ENCODE assay signal across 18 mouse cellular contexts in genomic region chr14:71203459-71203858, GRCm38 (mm10).
A peak's percentile ranks its signal among the peaks of the same experiment; 100 is the strongest.
DNase-seq lines count a peak whose midpoint lies in the region; ATAC-seq and TF ChIP-seq lines count a peak whose summit lies in the region.
"Had no signal": no experiment of that assay in that cellular context is flagged by ENCODE, and none has a peak within 500 bp of the region (broad histone marks: within the 10 kb centered on the region; RNA-seq: fewer than 3 reads in every experiment).

No protein-coding gene starts in this region.

- H3K36me3 ChIP-seq in heart, embryonic 12.5 days, result no peaks in the 10 kb centered on the region
- no peaks in the 10 kb centered on the region for H3K36me3 ChIP-seq in lung, embryonic 16.5 days (ENCODE audit: control insufficient read depth, insufficient read depth, low read length)
- H3K36me3 ChIP-seq in lung, postnatal 0 days (ENCODE audit: insufficient read depth, low read length), result no peaks in the 10 kb centered on the region
- H3K36me3 ChIP-seq in heart, embryonic 16.5 days (ENCODE audit: control insufficient read depth, insufficient read depth), result no peaks in the 10 kb centered on the region
- H3K36me3 ChIP-seq in stomach, postnatal 0 days (ENCODE audit: control insufficient read depth, insufficient read depth, low read length), result no peaks in the 10 kb centered on the region
- H3K36me3 ChIP-seq: embryonic facial prominence, embryonic 10.5 days; hindbrain, embryonic 13.5 days had no signal

- H3K9me3 ChIP-seq in heart, embryonic 12.5 days (replicated peaks), result no peaks in the 10 kb centered on the region
- H3K9me3 ChIP-seq in lung, embryonic 16.5 days (ENCODE audit: control insufficient read depth, low read length), result no peaks in the 10 kb centered on the region
- no peaks in the 10 kb centered on the region for H3K9me3 ChIP-seq in lung, postnatal 0 days (ENCODE audit: low read length)
- H3K9me3 ChIP-seq in heart, embryonic 16.5 days (replicated peaks; ENCODE audit: control insufficient read depth, low read length), result no peaks in the 10 kb centered on the region
- H3K9me3 ChIP-seq in stomach, postnatal 0 days (ENCODE audit: control insufficient read depth, low read length), result no peaks in the 10 kb centered on the region
- H3K9me3 ChIP-seq: embryonic facial prominence, embryonic 10.5 days; forebrain, embryonic 13.5 days; hindbrain, embryonic 13.5 days had no signal

- H3K27ac ChIP-seq in heart, embryonic 12.5 days (ENCODE audit: poor library complexity, severe bottlenecking), result peak overlapping the region; percentile 28
- no peak overlapping the region for H3K27ac ChIP-seq in lung, embryonic 16.5 days (ENCODE audit: low read length)
- H3K27ac ChIP-seq in lung, postnatal 0 days (ENCODE audit: low read length), result no peak overlapping the region
- H3K27ac ChIP-seq in heart, embryonic 16.5 days (ENCODE audit: low read length), result peak overlapping the region; percentile 81
- no peak overlapping the region for H3K27ac ChIP-seq in stomach, postnatal 0 days (replicated peaks)
- H3K27ac ChIP-seq: embryonic facial prominence, embryonic 10.5 days; forebrain, embryonic 13.5 days; hindbrain, embryonic 13.5 days; hindbrain, postnatal 0 days had no signal

- no peak for TF ChIP-seq CTCF in lung, postnatal 0 days (IDR thresholded peaks at IDR 0.05)
- no peak for TF ChIP-seq CTCF in stomach, postnatal 0 days (IDR thresholded peaks at IDR 0.05; ENCODE audit: low read depth)

- DNase-seq in heart, adult 8-10 months (ENCODE audit: low spot score), result no peak
- DNase-seq in lung, postnatal 0 days (ENCODE audit: low spot score), result no peak
- DNase-seq in stomach, postnatal 0 days (ENCODE audit: low spot score), result no peak
- no peak for DNase-seq in layer of hippocampus, adult 11-12 months (ENCODE audit: low spot score)
- DNase-seq: adrenal gland, adult 2 months; adrenal gland, postnatal 25 days; cerebellum, adult 2 months; cerebellum, postnatal 10 days; forebrain, postnatal 0 days; gastrocnemius, postnatal 14 days; kidney, adult 11 months had no signal

- no peaks in the 10 kb centered on the region for H3K27me3 ChIP-seq in heart, embryonic 12.5 days (replicated peaks)
- H3K27me3 ChIP-seq in lung, embryonic 16.5 days (ENCODE audit: control insufficient read depth, insufficient read depth, low read depth, low read length), result no peaks in the 10 kb centered on the region
- no peaks in the 10 kb centered on the region for H3K27me3 ChIP-seq in lung, postnatal 0 days (replicated peaks; ENCODE audit: insufficient read depth, low read length)
- H3K27me3 ChIP-seq in heart, embryonic 16.5 days (ENCODE audit: control insufficient read depth, insufficient read depth, low read length), result no peaks in the 10 kb centered on the region
- no peaks in the 10 kb centered on the region for H3K27me3 ChIP-seq in stomach, postnatal 0 days (ENCODE audit: control insufficient read depth, insufficient read depth, low read length)
- H3K27me3 ChIP-seq: forebrain, embryonic 13.5 days; hindbrain, embryonic 13.5 days had no signal

- H3K4me3 ChIP-seq in heart, embryonic 12.5 days, result no peak overlapping the region
- no peak overlapping the region for H3K4me3 ChIP-seq in lung, embryonic 16.5 days (ENCODE audit: low read length)
- H3K4me3 ChIP-seq in lung, postnatal 0 days (ENCODE audit: low read depth, low read length), result no peak overlapping the region
- H3K4me3 ChIP-seq in heart, embryonic 16.5 days (ENCODE audit: low read length), result no peak overlapping the region
- H3K4me3 ChIP-seq in stomach, postnatal 0 days (ENCODE audit: low read depth, low read length), result no peak overlapping the region
- H3K4me3 ChIP-seq: embryonic facial prominence, embryonic 10.5 days; forebrain, embryonic 13.5 days; hindbrain, embryonic 13.5 days had no signal

- H3K4me1 ChIP-seq in heart, embryonic 12.5 days (replicated peaks), result peaks cover 30% of the 10 kb centered on the region
- H3K4me1 ChIP-seq in lung, embryonic 16.5 days (replicated peaks; ENCODE audit: control insufficient read depth, insufficient read depth, low read length), result no peaks in the 10 kb centered on the region
- H3K4me1 ChIP-seq in lung, postnatal 0 days (ENCODE audit: insufficient read depth, low read depth, low read length), result no peaks in the 10 kb centered on the region; the same call in 1 of the 2 replicates
- H3K4me1 ChIP-seq in heart, embryonic 16.5 days (ENCODE audit: control insufficient read depth, insufficient read depth, low read length), result peaks cover 20% of the 10 kb centered on the region
- H3K4me1 ChIP-seq in stomach, postnatal 0 days (replicated peaks; ENCODE audit: control insufficient read depth, insufficient read depth), result no peaks in the 10 kb centered on the region
- H3K4me1 ChIP-seq: forebrain, embryonic 13.5 days; hindbrain, embryonic 13.5 days had no signal

- peak overlapping the region; percentile 8; the same call in 1 of the 2 replicates for H3K4me2 ChIP-seq in heart, embryonic 12.5 days
- H3K4me2 ChIP-seq in lung, embryonic 16.5 days (ENCODE audit: low read depth, low read length), result no peak overlapping the region
- no peak overlapping the region for H3K4me2 ChIP-seq in lung, postnatal 0 days (replicated peaks; ENCODE audit: low read depth, low read length)
- peak overlapping the region; percentile 47 for H3K4me2 ChIP-seq in heart, embryonic 16.5 days (ENCODE audit: low read depth, low read length)
- no peak overlapping the region for H3K4me2 ChIP-seq in stomach, postnatal 0 days (replicated peaks; ENCODE audit: low read depth)
- H3K4me2 ChIP-seq: forebrain, embryonic 13.5 days; hindbrain, embryonic 13.5 days had no signal

- 35% methylated on average over 6 of the region's 6 CpGs for WGBS in heart, embryonic 12.5 days
- 49% methylated on average over 6 of the region's 6 CpGs for WGBS in lung, embryonic 16.5 days
- WGBS in lung, postnatal 0 days, result 45% methylated on average over 6 of the region's 6 CpGs
- 26% methylated on average over 6 of the region's 6 CpGs for WGBS in heart, embryonic 16.5 days
- WGBS in stomach, postnatal 0 days, result 66% methylated on average over 6 of the region's 6 CpGs

- H3K9ac ChIP-seq in heart, embryonic 12.5 days, result no peak overlapping the region
- H3K9ac ChIP-seq in lung, embryonic 16.5 days (ENCODE audit: low read length), result no peak overlapping the region
- H3K9ac ChIP-seq in lung, postnatal 0 days (replicated peaks; ENCODE audit: low read depth), result no peak overlapping the region
- H3K9ac ChIP-seq in heart, embryonic 16.5 days (ENCODE audit: low read length), result no peak overlapping the region
- no peak overlapping the region for H3K9ac ChIP-seq in stomach, postnatal 0 days (ENCODE audit: low read length)
- H3K9ac ChIP-seq: forebrain, embryonic 13.5 days; forebrain, postnatal 0 days; hindbrain, embryonic 13.5 days had no signal

- no peak for TF ChIP-seq EP300 in lung, postnatal 0 days (IDR thresholded peaks at IDR 0.05)
- no peak for TF ChIP-seq EP300 in stomach, postnatal 0 days (optimal IDR thresholded peaks at IDR 0.05)

- ATAC-seq in heart, embryonic 12.5 days (ENCODE audit: insufficient number of reproducible peaks, low FRiP score), result no peak
- peak; percentile 34; the same call in 1 of the 2 replicates for ATAC-seq in lung, embryonic 16.5 days (ENCODE audit: low read depth)
- no peak for ATAC-seq in lung, postnatal 0 days
- ATAC-seq in heart, embryonic 16.5 days (replicated peaks; ENCODE audit: extremely low read depth, insufficient read depth, low FRiP score), result peak; percentile 88
- no peak for ATAC-seq in stomach, postnatal 0 days (ENCODE audit: low FRiP score, low TSS enrichment)
- ATAC-seq: forebrain, embryonic 13.5 days; forebrain, postnatal 0 days; hindbrain, postnatal 0 days had no signal

Comparison
In these comparisons a context has a peak if more than half of its experiments do, and no peak if none do; other contexts are left out.
1. ATAC-seq: peak in lung, embryonic 16.5 days (single experiment) and heart, embryonic 16.5 days (single experiment); none in heart, embryonic 12.5 days (single experiment), lung, postnatal 0 days (single experiment) and stomach, postnatal 0 days (single experiment).
2. H3K27ac ChIP-seq: peak in heart, embryonic 12.5 days (single experiment) and heart, embryonic 16.5 days (single experiment); none in lung, embryonic 16.5 days (single experiment), lung, postnatal 0 days (single experiment) and stomach, postnatal 0 days (single experiment).
3. H3K4me2 ChIP-seq: peak in heart, embryonic 12.5 days (single experiment) and heart, embryonic 16.5 days (single experiment); none in lung, embryonic 16.5 days (single experiment), lung, postnatal 0 days (single experiment) and stomach, postnatal 0 days (single experiment).